Mouse (Mus musculus) bone marrow macrophage, adult 2 months (primary cell): Measurements from ENCODE around the gene Abtb1.

Source experiments
- CTCF ChIP-seq: IDR thresholded peaks from 2 replicates; pipeline ENCODE4 v1.5.1; 2012; ENCODE audit warnings: low read depth, mild to moderate bottlenecking, low read length, moderate library complexity
- POLR2A ChIP-seq: IDR thresholded peaks from 2 replicates; pipeline ENCODE4 v1.6.1; 2012; ENCODE audit warnings: mild to moderate bottlenecking, low read depth, low read length, borderline replicate concordance

GRCm38 (mm10) chr6:88889410-88890042 lies 47.7 kb upstream of the Abtb1 start:
- no peak for TF ChIP-seq POLR2A
- TF ChIP-seq CTCF, result no peak
